Mouse (Mus musculus) heart, embryonic 11.5 days (tissue): ENCODE measurements around the gene Cit. TPM values are rescaled to one million over a fixed set of nuclear protein-coding genes. Genes with fewer than 3 reads are reported as not detected.

Experiments
- polyA plus RNA-seq: library from polyadenylated mRNA; unstranded; fragments of >200 nt; fragmentation: Nextera tagmentation; extraction: Ambion mirVana; gene quantifications from 2 replicates; pipeline ENCODE4 v1.2.1, GENCODE M21; 2014

The Cit gene
- polyA plus RNA-seq, 1 experiment from 2014 or later: 33.1 TPM

Other genes starting within 250 kb of the Cit start
- 19.2 and 20.1 TPM in 2 replicates for gene Rab35, start 213.4 kb upstream of the Cit start, polyA plus RNA-seq
- gene Bicdl1, start 113.7 kb upstream of the Cit start, polyA plus RNA-seq: 4.4 and 6.6 TPM in 2 replicates
- gene Prkab1, start 179.2 kb downstream of the Cit start, polyA plus RNA-seq: 50.1 and 54.1 TPM in 2 replicates
- not detected in 2 replicates for gene Tmem233, start 238.0 kb downstream of the Cit start, polyA plus RNA-seq